Mouse (Mus musculus): ENCODE data around the gene B3galt1. TPM values are rescaled to one million over a fixed set of nuclear protein-coding genes. Genes with fewer than 3 reads are reported as not detected.

The B3galt1 gene
- polyA plus RNA-seq, 1 experiment: 1.5 TPM

- Histone ChIP-seq H3K36me3 (ENCODE audit: control insufficient read depth, insufficient read depth, low read length, poor library complexity, severe bottlenecking) (no peaks in the 10 kb centered on the region), H3K27ac (ENCODE audit: insufficient read depth, low read length) (no peak overlapping the region), H3K4me1 (ENCODE audit: control insufficient read depth, insufficient read depth, low read length) (no peaks in the 10 kb centered on the region), H3K27me3 (ENCODE audit: control insufficient read depth, insufficient read depth, low read length, poor library complexity, severe bottlenecking) (no peaks in the 10 kb centered on the region), H3K9me3 (replicated peaks; ENCODE audit: control insufficient read depth, insufficient read depth, low read length, poor library complexity, severe bottlenecking) (no peaks in the 10 kb centered on the region), H3K4me3 (ENCODE audit: low read depth, low read length) (no peak overlapping the region), H3K9ac (ENCODE audit: low read depth, poor library complexity, severe bottlenecking) (no peak overlapping the region)
- TF ChIP-seq POLR2A (IDR thresholded peaks at IDR 0.05; ENCODE audit: insufficient read depth, low read length) (no peak), CTCF (IDR thresholded peaks at IDR 0.05; ENCODE audit: low read depth, low read length) (no peak), EP300 (IDR thresholded peaks at IDR 0.05; ENCODE audit: insufficient read depth, low read depth, low read length) (no peak)
Measured at GRCm38 (mm10) chr2:67976488-67976887, 410.8 kb downstream of the B3galt1 start.

GRCm38 (mm10) chr2:67977620-67978262 lies 412.1 kb downstream of the B3galt1 start:
- TF ChIP-seq EP300 (IDR thresholded peaks at IDR 0.05; ENCODE audit: insufficient read depth, low read depth, low read length): no peak
- no peak for TF ChIP-seq POLR2A (IDR thresholded peaks at IDR 0.05; ENCODE audit: insufficient read depth, low read length)
- TF ChIP-seq CTCF (IDR thresholded peaks at IDR 0.05; ENCODE audit: low read depth, low read length): no peak
- no peaks in the 10 kb centered on the region for H3K9me3 ChIP-seq (replicated peaks; ENCODE audit: control insufficient read depth, insufficient read depth, low read length, poor library complexity, severe bottlenecking)
- no peaks in the 10 kb centered on the region for H3K27me3 ChIP-seq (ENCODE audit: control insufficient read depth, insufficient read depth, low read length, poor library complexity, severe bottlenecking)
- no peak overlapping the region for H3K4me3 ChIP-seq (ENCODE audit: low read depth, low read length)
- H3K9ac ChIP-seq (ENCODE audit: low read depth, poor library complexity, severe bottlenecking): no peak overlapping the region
- H3K36me3 ChIP-seq (ENCODE audit: control insufficient read depth, insufficient read depth, low read length, poor library complexity, severe bottlenecking): no peaks in the 10 kb centered on the region
- H3K4me1 ChIP-seq (ENCODE audit: control insufficient read depth, insufficient read depth, low read length): no peaks in the 10 kb centered on the region
- H3K27ac ChIP-seq (ENCODE audit: insufficient read depth, low read length): no peak overlapping the region

- no peak for TF ChIP-seq EP300 (IDR thresholded peaks at IDR 0.05; ENCODE audit: insufficient read depth, low read depth, low read length)
- TF ChIP-seq POLR2A (IDR thresholded peaks at IDR 0.05; ENCODE audit: insufficient read depth, low read length): no peak
- TF ChIP-seq CTCF (IDR thresholded peaks at IDR 0.05; ENCODE audit: low read depth, low read length): no peak
- no peaks in the 10 kb centered on the region for H3K9me3 ChIP-seq (replicated peaks; ENCODE audit: control insufficient read depth, insufficient read depth, low read length, poor library complexity, severe bottlenecking)
- H3K4me3 ChIP-seq (ENCODE audit: low read depth, low read length): no peak overlapping the region
- no peaks in the 10 kb centered on the region for H3K36me3 ChIP-seq (ENCODE audit: control insufficient read depth, insufficient read depth, low read length, poor library complexity, severe bottlenecking)
- H3K4me1 ChIP-seq (ENCODE audit: control insufficient read depth, insufficient read depth, low read length): no peaks in the 10 kb centered on the region
- H3K27me3 ChIP-seq (ENCODE audit: control insufficient read depth, insufficient read depth, low read length, poor library complexity, severe bottlenecking): no peaks in the 10 kb centered on the region
- no peak overlapping the region for H3K27ac ChIP-seq (ENCODE audit: insufficient read depth, low read length)
- H3K9ac ChIP-seq (ENCODE audit: low read depth, poor library complexity, severe bottlenecking): no peak overlapping the region
Measured at GRCm38 (mm10) chr2:67983563-67983962, 417.9 kb downstream of the B3galt1 start.

- H3K4me1 ChIP-seq (ENCODE audit: control insufficient read depth, insufficient read depth, low read length): no peaks in the 10 kb centered on the region
- H3K27ac ChIP-seq (ENCODE audit: insufficient read depth, low read length): no peak overlapping the region
- H3K27me3 ChIP-seq (ENCODE audit: control insufficient read depth, insufficient read depth, low read length, poor library complexity, severe bottlenecking): no peaks in the 10 kb centered on the region
- H3K9ac ChIP-seq (ENCODE audit: low read depth, poor library complexity, severe bottlenecking): no peak overlapping the region
- no peak overlapping the region for H3K4me3 ChIP-seq (ENCODE audit: low read depth, low read length)
- TF ChIP-seq POLR2A (IDR thresholded peaks at IDR 0.05; ENCODE audit: insufficient read depth, low read length): no peak
- H3K9me3 ChIP-seq (replicated peaks; ENCODE audit: control insufficient read depth, insufficient read depth, low read length, poor library complexity, severe bottlenecking): no peaks in the 10 kb centered on the region
- no peaks in the 10 kb centered on the region for H3K36me3 ChIP-seq (ENCODE audit: control insufficient read depth, insufficient read depth, low read length, poor library complexity, severe bottlenecking)
Measured at GRCm38 (mm10) chr2:67985133-67985532, 419.5 kb downstream of the B3galt1 start.

- no peak for TF ChIP-seq EP300 (IDR thresholded peaks at IDR 0.05; ENCODE audit: insufficient read depth, low read depth, low read length)
- TF ChIP-seq CTCF (IDR thresholded peaks at IDR 0.05; ENCODE audit: low read depth, low read length): no peak
- TF ChIP-seq POLR2A (IDR thresholded peaks at IDR 0.05; ENCODE audit: insufficient read depth, low read length): no peak
- no peaks in the 10 kb centered on the region for H3K36me3 ChIP-seq (ENCODE audit: control insufficient read depth, insufficient read depth, low read length, poor library complexity, severe bottlenecking)
Measured at GRCm38 (mm10) chr2:67993421-67993820, 427.8 kb downstream of the B3galt1 start.

GRCm38 (mm10) chr2:68003091-68003490 lies 437.4 kb downstream of the B3galt1 start:
- TF ChIP-seq POLR2A (IDR thresholded peaks at IDR 0.05; ENCODE audit: insufficient read depth, low read length): no peak
- no peak for TF ChIP-seq CTCF (IDR thresholded peaks at IDR 0.05; ENCODE audit: low read depth, low read length)
- no peak for TF ChIP-seq EP300 (IDR thresholded peaks at IDR 0.05; ENCODE audit: insufficient read depth, low read depth, low read length)
- no peak overlapping the region for H3K9ac ChIP-seq (ENCODE audit: low read depth, poor library complexity, severe bottlenecking)
- H3K27ac ChIP-seq (ENCODE audit: insufficient read depth, low read length): no peak overlapping the region
- no peak overlapping the region for H3K4me3 ChIP-seq (ENCODE audit: low read depth, low read length)
- H3K4me1 ChIP-seq (ENCODE audit: control insufficient read depth, insufficient read depth, low read length): no peaks in the 10 kb centered on the region
- no peaks in the 10 kb centered on the region for H3K27me3 ChIP-seq (ENCODE audit: control insufficient read depth, insufficient read depth, low read length, poor library complexity, severe bottlenecking)
- H3K36me3 ChIP-seq (ENCODE audit: control insufficient read depth, insufficient read depth, low read length, poor library complexity, severe bottlenecking): no peaks in the 10 kb centered on the region
- H3K9me3 ChIP-seq (replicated peaks; ENCODE audit: control insufficient read depth, insufficient read depth, low read length, poor library complexity, severe bottlenecking): no peaks in the 10 kb centered on the region

More at GRCm38 (mm10) chr2:67993421-67993820, 427.8 kb downstream of the B3galt1 start:
- Histone ChIP-seq H3K9me3 (replicated peaks; ENCODE audit: control insufficient read depth, insufficient read depth, low read length, poor library complexity, severe bottlenecking) (no peaks in the 10 kb centered on the region), H3K27ac (ENCODE audit: insufficient read depth, low read length) (no peak overlapping the region), H3K9ac (ENCODE audit: low read depth, poor library complexity, severe bottlenecking) (no peak overlapping the region), H3K4me1 (ENCODE audit: control insufficient read depth, insufficient read depth, low read length) (no peaks in the 10 kb centered on the region), H3K27me3 (ENCODE audit: control insufficient read depth, insufficient read depth, low read length, poor library complexity, severe bottlenecking) (no peaks in the 10 kb centered on the region), H3K4me3 (ENCODE audit: low read depth, low read length) (no peak overlapping the region)
